Mouse (Mus musculus) liver, embryonic 12.5 days (tissue): ENCODE data around the gene Fbxw7. TPM values are rescaled to one million over a fixed set of nuclear protein-coding genes. Genes with fewer than 3 reads are reported as not detected.

ENCODE experiments used
- ATAC-seq: fragments of 200-750 bp; cut with Nextera tagmentation; 2 replicates; pipeline ENCODE4 v1.8.0; 2017; ENCODE audit warnings: moderate number of reproducible peaks, mild to moderate bottlenecking, moderate library complexity
- H3K27ac ChIP-seq: fragments of 300-500 bp; sonication (generic); 2 replicates; pipeline ENCODE4 v1.5.1; 2016; ENCODE audit warnings: mild to moderate bottlenecking
- H3K27me3 ChIP-seq: fragments of 300-500 bp; sonication (generic); replicated peaks from 2 replicates; pipeline ENCODE4 v1.6.1; 2016; ENCODE audit warnings: mild to moderate bottlenecking, moderate library complexity
- H3K36me3 ChIP-seq: fragments of 300-500 bp; sonication (generic); 2 replicates; pipeline ENCODE4 v1.6.1; 2016; ENCODE audit warnings: mild to moderate bottlenecking, moderate library complexity
- H3K4me1 ChIP-seq: fragments of 300-500 bp; sonication (generic); 2 replicates; pipeline ENCODE4 v1.6.1; 2016
- H3K4me2 ChIP-seq: fragments of 300-500 bp; sonication (generic); 2 replicates; pipeline ENCODE4 v1.6.1; 2016; ENCODE audit warnings: mild to moderate bottlenecking, moderate library complexity
- H3K4me3 ChIP-seq: fragments of 300-500 bp; sonication (generic); 2 replicates; pipeline ENCODE4 v1.5.1; 2016; ENCODE audit warnings: mild to moderate bottlenecking, moderate library complexity
- H3K9ac ChIP-seq: fragments of 300-500 bp; sonication (generic); 2 replicates; pipeline ENCODE4 v1.6.1; 2016; ENCODE audit warnings: mild to moderate bottlenecking, moderate library complexity
- H3K9me3 ChIP-seq: fragments of 300-500 bp; sonication (generic); replicated peaks from 2 replicates; pipeline ENCODE4 v1.6.1; 2016; ENCODE audit warnings: mild to moderate bottlenecking, moderate library complexity
- WGBS: fragments of 180-500 bp; shearing (Covaris S2); methylation state at CpG from one replicate; pipeline ENCODE4 v1.1.7; 2016; ENCODE audit not compliant: insufficient replicate concordance; 5-methylcytosine and 5-hydroxymethylcytosine counted together
- polyA plus RNA-seq: library from polyadenylated mRNA; unstranded; fragments of >200 nt; fragmentation: Nextera tagmentation; extraction: Ambion mirVana; gene quantifications from 2 replicates; pipeline ENCODE4 v1.2.1, GENCODE M21; 2016

The Fbxw7 gene
- polyA plus RNA-seq, 1 experiment from 2014 or later: 4.9 TPM

GRCm38 (mm10) chr3:85020137-85020536 is 205.1 kb downstream of the Fbxw7 start:
- no peaks in the 10 kb centered on the region for H3K9me3 ChIP-seq
- no peaks in the 10 kb centered on the region for H3K4me1 ChIP-seq
- no peak for ATAC-seq
- H3K36me3 ChIP-seq: no peaks in the 10 kb centered on the region
- H3K4me3 ChIP-seq: no peak overlapping the region
- no peak overlapping the region for H3K27ac ChIP-seq
- no peak overlapping the region for H3K9ac ChIP-seq
- H3K4me2 ChIP-seq: no peak overlapping the region
- H3K27me3 ChIP-seq: no peaks in the 10 kb centered on the region

- Histone ChIP-seq H3K27me3 (no peaks in the 10 kb centered on the region), H3K9ac (no peak overlapping the region), H3K9me3 (no peaks in the 10 kb centered on the region), H3K4me2 (no peak overlapping the region), H3K36me3 (no peaks in the 10 kb centered on the region), H3K27ac (no peak overlapping the region), H3K4me3 (no peak overlapping the region), H3K4me1 (no peaks in the 10 kb centered on the region)
- ATAC-seq: no peak
- WGBS: 75% methylated on average over 6 of the region's 6 CpGs
Observed at GRCm38 (mm10) chr3:85021816-85022215, 206.7 kb downstream of the Fbxw7 start.

GRCm38 (mm10) chr3:85022800-85023199 is 207.7 kb downstream of the Fbxw7 start:
- Histone ChIP-seq H3K27me3 (no peaks in the 10 kb centered on the region), H3K4me1 (no peaks in the 10 kb centered on the region), H3K36me3 (no peaks in the 10 kb centered on the region), H3K4me2 (no peak overlapping the region), H3K9ac (no peak overlapping the region), H3K27ac (no peak overlapping the region), H3K4me3 (no peak overlapping the region), H3K9me3 (no peaks in the 10 kb centered on the region)
- 64% methylated on average over 11 of the region's 11 CpGs for WGBS
- no peak for ATAC-seq

- H3K9me3 ChIP-seq: no peaks in the 10 kb centered on the region
- no peak overlapping the region for H3K27ac ChIP-seq
- no peak overlapping the region for H3K9ac ChIP-seq
- H3K27me3 ChIP-seq: no peaks in the 10 kb centered on the region
- no peak overlapping the region for H3K4me2 ChIP-seq
- H3K4me3 ChIP-seq: no peak overlapping the region
- no peaks in the 10 kb centered on the region for H3K36me3 ChIP-seq
- no peaks in the 10 kb centered on the region for H3K4me1 ChIP-seq
- 53% methylated on average over 2 of the region's 2 CpGs for WGBS
- ATAC-seq: no peak
Observed at GRCm38 (mm10) chr3:85024237-85024636, 209.2 kb downstream of the Fbxw7 start.

GRCm38 (mm10) chr3:85024817-85025705 is 210.0 kb downstream of the Fbxw7 start:
- Histone ChIP-seq H3K36me3 (no peaks in the 10 kb centered on the region), H3K27me3 (no peaks in the 10 kb centered on the region), H3K4me1 (no peaks in the 10 kb centered on the region), H3K27ac (no peak overlapping the region), H3K9me3 (no peaks in the 10 kb centered on the region), H3K4me3 (no peak overlapping the region), H3K9ac (no peak overlapping the region), H3K4me2 (no peak overlapping the region)
- no peak for ATAC-seq
- WGBS: 36% methylated on average over 6 of the region's 6 CpGs

Other genes starting within 250 kb of the Fbxw7 start
- gene Arfip1, start 232.6 kb upstream of the Fbxw7 start, polyA plus RNA-seq: 16.5 and 16.9 TPM in 2 replicates
- 0.04 TPM in 1 of 2 replicates, not detected in the other for gene Tigd4, start 221.7 kb upstream of the Fbxw7 start, polyA plus RNA-seq
- 0.55 and 0.81 TPM in 2 replicates for gene Tmem154, start 149.1 kb upstream of the Fbxw7 start, polyA plus RNA-seq